Mouse (Mus musculus) central nervous system, embryonic 18 days (tissue): Measurements from ENCODE around the gene Coa4. TPM values are rescaled to one million over a fixed set of nuclear protein-coding genes. Genes with fewer than 3 reads are reported as not detected.

Experiments
- polyA plus RNA-seq: library from polyadenylated mRNA; depleted of rRNA; stranded (reverse); fragments of >200 nt; gene quantifications from 2 replicates; pipeline ENCODE4 v1.2.3, GENCODE M21; 2012; rRNA removed

The Coa4 gene
- 9.5 and 9.8 TPM in 2 replicates for polyA plus RNA-seq

DNA sequence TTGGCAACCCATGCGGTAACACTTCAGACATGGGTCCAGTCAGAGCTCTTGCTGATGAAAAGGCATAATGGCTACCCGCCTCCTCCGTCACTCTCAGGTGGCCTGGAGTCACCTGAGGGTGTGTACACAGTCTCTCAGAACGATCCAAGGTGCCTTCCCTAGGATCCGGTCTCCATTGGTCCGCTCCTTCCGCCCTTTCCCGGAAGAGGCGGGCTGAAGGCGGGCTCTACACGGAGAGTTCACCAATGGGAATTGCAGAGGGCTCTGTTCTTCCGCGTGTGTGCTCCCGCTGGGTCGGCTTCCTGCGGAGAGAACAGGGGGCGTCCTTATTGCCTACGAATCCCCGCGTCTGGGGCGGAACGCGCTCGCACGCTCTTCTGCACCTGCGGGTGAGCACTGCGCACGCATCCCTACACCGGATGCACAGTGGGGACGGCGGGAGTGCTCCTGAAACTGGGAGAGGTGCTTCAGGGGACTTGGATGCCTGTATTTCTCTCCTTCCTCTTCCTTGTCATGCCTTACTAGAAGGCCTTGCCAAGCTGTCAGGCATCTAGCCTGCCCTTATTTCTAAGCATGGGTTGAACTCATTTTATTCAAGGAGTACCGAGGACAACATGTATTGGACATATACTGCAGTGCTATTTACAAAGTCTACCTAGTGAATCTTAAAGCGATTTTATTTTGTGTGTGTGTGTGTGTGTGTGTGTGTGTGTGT lies at the start of gene Coa4:
TSS of gene Coa4 (plus strand) at position 268 of the 715 bp plus-strand sequence.

GRCm38 (mm10) chr7:100493117-100493483 lies 43.8 kb upstream of the Coa4 start, which contains the start of gene Ucp2:
Ucp2 (plus strand) TSS chr7:100493337.

GRCm38 (mm10) chr7:100514573-100514972 lies 22.3 kb upstream of the Coa4 start, which contains the start of gene Dnajb13:
Dnajb13 (minus strand) TSS chr7:100514960.

Other genes starting within 250 kb of the Coa4 start
- 22.6 TPM in 2 replicates for gene C2cd3, start 164.8 kb upstream of the Coa4 start, polyA plus RNA-seq
- 164 and 175 TPM in 2 replicates for gene Ppme1, start 164.8 kb upstream of the Coa4 start, polyA plus RNA-seq
- gene Ucp3, start 64.1 kb upstream of the Coa4 start, polyA plus RNA-seq: 0.06 and 0.21 TPM in 2 replicates
- gene Ucp2, start 43.7 kb upstream of the Coa4 start, polyA plus RNA-seq: 41.7 and 43.9 TPM in 2 replicates
- gene Dnajb13, start 22.1 kb upstream of the Coa4 start, polyA plus RNA-seq: 2.8 and 3.8 TPM in 2 replicates
- 220 and 231 TPM in 2 replicates for gene Rab6a, start 70.3 kb downstream of the Coa4 start, polyA plus RNA-seq
- gene Mrpl48, start 71.2 kb downstream of the Coa4 start, polyA plus RNA-seq: 48.2 and 52.7 TPM in 2 replicates
- 15.3 and 15.9 TPM in 2 replicates for gene Plekhb1, start 125.3 kb downstream of the Coa4 start, polyA plus RNA-seq
- gene Fam168a, start 169.6 kb downstream of the Coa4 start, polyA plus RNA-seq: 101 and 120 TPM in 2 replicates